In genomic region chr10:3540003-3540827, GRCm38 (mm10) we compare ENCODE assay signal across 15 mouse cellular contexts. TPM values are rescaled to one million over a fixed set of nuclear protein-coding genes. Genes with fewer than 3 reads are reported as not detected.
DNase-seq lines count a peak whose midpoint lies in the region; ATAC-seq and TF ChIP-seq lines count a peak whose summit lies in the region.
"Had no signal": no experiment of that assay in that cellular context is flagged by ENCODE, and none has a peak within 500 bp of the region (broad histone marks: within the 10 kb centered on the region; RNA-seq: fewer than 3 reads in every experiment).

Gene Iyd, plus strand, starts transcription at chr10:3540240.

- peak; percentile 97 for ATAC-seq in intestine, postnatal 0 days
- ATAC-seq: hindbrain, embryonic 16.5 days had no signal

- H3K36me3 ChIP-seq in intestine, postnatal 0 days (ENCODE audit: control insufficient read depth, insufficient read depth): no peaks in the 10 kb centered on the region
- no peaks in the 10 kb centered on the region for H3K36me3 ChIP-seq in small intestine, adult 2 months (ENCODE audit: control insufficient read depth, insufficient read depth, low read length)
- H3K36me3 ChIP-seq: forebrain, embryonic 12.5 days; midbrain, embryonic 10.5 days had no signal

- H3K4me2 ChIP-seq in intestine, postnatal 0 days (replicated peaks; ENCODE audit: low read depth): peak within 1 kb of the TSS; percentile 37; the same call in 1 of the 2 replicates
- H3K4me2 ChIP-seq: forebrain, embryonic 12.5 days had no signal

- H3K9me3 ChIP-seq in intestine, postnatal 0 days (ENCODE audit: control insufficient read depth): no peaks in the 10 kb centered on the region
- H3K9me3 ChIP-seq: forebrain, embryonic 12.5 days; midbrain, embryonic 10.5 days had no signal

- no peak for TF ChIP-seq CTCF in intestine, postnatal 0 days (IDR thresholded peaks at IDR 0.05; ENCODE audit: low read depth)
- TF ChIP-seq CTCF in small intestine, adult 2 months (IDR thresholded peaks at IDR 0.05; ENCODE audit: extremely low read depth, insufficient read length, insufficient replicate concordance, low read depth, low read length): no peak

- no peak within 1 kb of the TSS for H3K27ac ChIP-seq in intestine, postnatal 0 days (ENCODE audit: low read depth, low read length)
- no peak within 1 kb of the TSS; the same call in 1 of the 2 replicates for H3K27ac ChIP-seq in small intestine, adult 2 months (ENCODE audit: insufficient read depth, low read depth, low read length)
- H3K27ac ChIP-seq: forebrain, embryonic 12.5 days; midbrain, embryonic 10.5 days had no signal

- H3K27me3 ChIP-seq in intestine, postnatal 0 days (replicated peaks; ENCODE audit: control insufficient read depth, insufficient read depth, low read length): no peaks in the 10 kb centered on the region
- H3K27me3 ChIP-seq in small intestine, adult 2 months (ENCODE audit: control insufficient read depth, insufficient read depth, low read length): no peaks in the 10 kb centered on the region
- H3K27me3 ChIP-seq: forebrain, embryonic 12.5 days had no signal

- H3K4me1 ChIP-seq in intestine, postnatal 0 days (replicated peaks; ENCODE audit: control insufficient read depth, insufficient read depth, low read length): no peaks in the 10 kb centered on the region
- H3K4me1 ChIP-seq in small intestine, adult 2 months (ENCODE audit: control insufficient read depth, insufficient read depth, insufficient read length, low read length): peaks cover 11% of the 10 kb centered on the region; the same call in 1 of the 2 replicates

- no peak for TF ChIP-seq POLR2A in small intestine, adult 2 months (IDR thresholded peaks at IDR 0.05; ENCODE audit: low read depth, low read length)

- H3K4me3 ChIP-seq in intestine, postnatal 0 days (ENCODE audit: low read depth, low read length): no peak within 1 kb of the TSS
- H3K4me3 ChIP-seq in small intestine, adult 2 months (ENCODE audit: low read depth, low read length): peak within 1 kb of the TSS; percentile 24; the same call in 1 of the 2 replicates
- H3K4me3 ChIP-seq: forebrain, embryonic 12.5 days; midbrain, embryonic 10.5 days had no signal

- 61% methylated on average over 16 of the region's 16 CpGs for WGBS in intestine, postnatal 0 days
- WGBS in small intestine, adult 2 months: 50% methylated on average over 16 of the region's 16 CpGs

- peak; percentile 74 for DNase-seq in heart, adult 11 months
- no peak for DNase-seq in heart, adult 18-20 months
- peak; percentile 75 to 82 for DNase-seq in kidney, postnatal 25 days
- no peak for DNase-seq in right cerebral cortex, postnatal 25 days
- no peak for DNase-seq in thymus, postnatal 25 days
- no peak for DNase-seq in adrenal gland, postnatal 10 days
- DNase-seq: adrenal gland, adult 2 months; heart, postnatal 14 days; left cerebral cortex, postnatal 4 days; right cerebral cortex, postnatal 4 days had no signal

- H3K9ac ChIP-seq in intestine, postnatal 0 days (ENCODE audit: low read depth, low read length): no peak within 1 kb of the TSS
- H3K9ac ChIP-seq: forebrain, embryonic 12.5 days had no signal

RNA-seq across cellular contexts. Expression of gene Iyd, which starts in this region (rescaled TPM):
- total RNA-seq in heart, adult 18-20 months (2021): not detected
- 4.1 and 5.1 TPM in 2 replicates for polyA plus RNA-seq in intestine, postnatal 0 days (2015; fragmentation: Nextera tagmentation; extraction: Ambion mirVana)
- 4.3 and 5.2 TPM in 2 replicates for polyA plus RNA-seq in small intestine, adult 2 months (2012; rRNA removed)
- total RNA-seq in adrenal gland, postnatal 10 days (2021): 10 to 100 TPM in 1 of 2 experiments, 1 to 10 TPM in 1; 8.2 to 20.4 TPM
- polyA plus RNA-seq: forebrain, embryonic 12.5 days; midbrain, embryonic 10.5 days had no signal

Comparison
In these comparisons a context has a peak if more than half of its experiments do, and no peak if none do; other contexts are left out.
1. RNA of gene Iyd (total RNA-seq): 8.2 to 20.4 TPM in adrenal gland, postnatal 10 days; not detected in heart, adult 18-20 months; every median in the first group is over 4 times any median in the second.
2. DNase-seq: peak in heart, adult 11 months (single experiment) and kidney, postnatal 25 days (2 of 2); none in heart, adult 18-20 months (0 of 2), right cerebral cortex, postnatal 25 days (single experiment), thymus, postnatal 25 days (single experiment) and adrenal gland, postnatal 10 days (single experiment).